Mouse (Mus musculus): ENCODE data around the gene Wdr31. TPM values are rescaled to one million over a fixed set of nuclear protein-coding genes. Genes with fewer than 3 reads are reported as not detected.

Wdr31 gene
- total and polyA plus RNA-seq, 2 experiments from 2014 or later = 2.3 to 6.7 TPM

GRCm38 (mm10) chr4:62439793-62440192 is 30.9 kb downstream of the Wdr31 start:
- no peak overlapping the region for H3K27ac ChIP-seq (ENCODE audit: low read depth)
- WGBS = 57% methylated on average over 4 of the region's 4 CpGs

GRCm38 (mm10) chr4:62437871-62438270 is 32.8 kb downstream of the Wdr31 start:
- ATAC-seq (ENCODE audit: insufficient read depth, low read depth) (no peak), DNase-seq (ENCODE audit: low spot score) (no peak)
- no peak overlapping the region for H3K4me2 ChIP-seq (ENCODE audit: low read depth, low read length)

More at GRCm38 (mm10) chr4:62439793-62440192, 30.9 kb downstream of the Wdr31 start:
- Histone ChIP-seq H3K4me3 (ENCODE audit: low read depth, low read length) (no peak overlapping the region), H3K36me3 (replicated peaks; ENCODE audit: control insufficient read depth, insufficient read depth, low read length) (no peaks in the 10 kb centered on the region), H3K4me1 (ENCODE audit: control insufficient read depth, insufficient read depth) (no peaks in the 10 kb centered on the region), H3K4me2 (ENCODE audit: low read depth, low read length) (no peak overlapping the region), H3K9ac (replicated peaks; ENCODE audit: low read depth, low read length) (no peak overlapping the region), H3K9me3 (replicated peaks; ENCODE audit: control insufficient read depth, low read length) (no peaks in the 10 kb centered on the region), H3K27me3 (ENCODE audit: control insufficient read depth, insufficient read depth, low read length) (no peaks in the 10 kb centered on the region)
- ATAC-seq (ENCODE audit: insufficient read depth, low read depth) (no peak), DNase-seq (ENCODE audit: low spot score) (no peak)
- TF ChIP-seq CTCF (IDR thresholded peaks at IDR 0.05; ENCODE audit: low read depth) = no peak
- no peak for TF ChIP-seq EP300 (IDR thresholded peaks at IDR 0.05; ENCODE audit: low read depth)

GRCm38 (mm10) chr4:62437256-62437778 is 33.4 kb downstream of the Wdr31 start:
- Histone ChIP-seq H3K27ac (ENCODE audit: low read depth) (no peak overlapping the region), H3K9ac (replicated peaks; ENCODE audit: low read depth, low read length) (no peak overlapping the region), H3K9me3 (replicated peaks; ENCODE audit: control insufficient read depth, low read length) (no peaks in the 10 kb centered on the region), H3K27me3 (ENCODE audit: control insufficient read depth, insufficient read depth, low read length) (no peaks in the 10 kb centered on the region), H3K4me3 (ENCODE audit: low read depth, low read length) (no peak overlapping the region), H3K4me2 (ENCODE audit: low read depth, low read length) (no peak overlapping the region), H3K36me3 (replicated peaks; ENCODE audit: control insufficient read depth, insufficient read depth, low read length) (no peaks in the 10 kb centered on the region), H3K4me1 (ENCODE audit: control insufficient read depth, insufficient read depth) (no peaks in the 10 kb centered on the region)
- WGBS = 73% methylated on average over 3 of the region's 3 CpGs
- TF ChIP-seq CTCF (IDR thresholded peaks at IDR 0.05; ENCODE audit: low read depth) (no peak), EP300 (IDR thresholded peaks at IDR 0.05; ENCODE audit: low read depth) (no peak)
- no peak for DNase-seq (ENCODE audit: low spot score)
- no peak for ATAC-seq (ENCODE audit: insufficient read depth, low read depth)

More at GRCm38 (mm10) chr4:62437871-62438270, 32.8 kb downstream of the Wdr31 start:
- no peak overlapping the region for H3K27ac ChIP-seq (ENCODE audit: low read depth)
- H3K9ac ChIP-seq (replicated peaks; ENCODE audit: low read depth, low read length) = no peak overlapping the region
- WGBS = 77% methylated on average over 7 of the region's 7 CpGs
- H3K36me3 ChIP-seq (replicated peaks; ENCODE audit: control insufficient read depth, insufficient read depth, low read length) = no peaks in the 10 kb centered on the region
- TF ChIP-seq EP300 (IDR thresholded peaks at IDR 0.05; ENCODE audit: low read depth) = no peak
- no peak for TF ChIP-seq CTCF (IDR thresholded peaks at IDR 0.05; ENCODE audit: low read depth)
- no peaks in the 10 kb centered on the region for H3K27me3 ChIP-seq (ENCODE audit: control insufficient read depth, insufficient read depth, low read length)
- H3K4me1 ChIP-seq (ENCODE audit: control insufficient read depth, insufficient read depth) = no peaks in the 10 kb centered on the region
- no peak overlapping the region for H3K4me3 ChIP-seq (ENCODE audit: low read depth, low read length)
- H3K9me3 ChIP-seq (replicated peaks; ENCODE audit: control insufficient read depth, low read length) = no peaks in the 10 kb centered on the region

GRCm38 (mm10) chr4:62435081-62435480 is 35.6 kb downstream of the Wdr31 start, which contains the start of gene Rnf183:
TSS of gene Rnf183 (minus strand) at chr4:62435252.
- 73% methylated on average over 6 of the region's 6 CpGs for WGBS
- no peaks in the 10 kb centered on the region for H3K9me3 ChIP-seq (replicated peaks; ENCODE audit: control insufficient read depth, low read length)

GRCm38 (mm10) chr4:62433939-62434870 is 36.5 kb downstream of the Wdr31 start:
- Histone ChIP-seq H3K27me3 (ENCODE audit: control insufficient read depth, insufficient read depth, low read length) (no peaks in the 10 kb centered on the region), H3K4me2 (ENCODE audit: low read depth, low read length) (no peak overlapping the region), H3K4me3 (ENCODE audit: low read depth, low read length) (no peak overlapping the region), H3K36me3 (replicated peaks; ENCODE audit: control insufficient read depth, insufficient read depth, low read length) (no peaks in the 10 kb centered on the region), H3K9me3 (replicated peaks; ENCODE audit: control insufficient read depth, low read length) (no peaks in the 10 kb centered on the region), H3K9ac (replicated peaks; ENCODE audit: low read depth, low read length) (no peak overlapping the region), H3K27ac (ENCODE audit: low read depth) (no peak overlapping the region), H3K4me1 (ENCODE audit: control insufficient read depth, insufficient read depth) (no peaks in the 10 kb centered on the region)
- ATAC-seq (ENCODE audit: insufficient read depth, low read depth) = no peak
- no peak for DNase-seq (ENCODE audit: low spot score)
- 65% methylated on average over 7 of the region's 7 CpGs for WGBS
- TF ChIP-seq CTCF (IDR thresholded peaks at IDR 0.05; ENCODE audit: low read depth) (no peak), EP300 (IDR thresholded peaks at IDR 0.05; ENCODE audit: low read depth) (no peak)

More at GRCm38 (mm10) chr4:62435081-62435480, 35.6 kb downstream of the Wdr31 start, which contains the start of gene Rnf183:
- Histone ChIP-seq H3K4me2 (ENCODE audit: low read depth, low read length) (no peak within 1 kb of the TSS), H3K27ac (ENCODE audit: low read depth) (no peak within 1 kb of the TSS), H3K4me1 (ENCODE audit: control insufficient read depth, insufficient read depth) (no peaks in the 10 kb centered on the region), H3K4me3 (ENCODE audit: low read depth, low read length) (no peak within 1 kb of the TSS), H3K9ac (replicated peaks; ENCODE audit: low read depth, low read length) (no peak within 1 kb of the TSS), H3K27me3 (ENCODE audit: control insufficient read depth, insufficient read depth, low read length) (no peaks in the 10 kb centered on the region), H3K36me3 (replicated peaks; ENCODE audit: control insufficient read depth, insufficient read depth, low read length) (no peaks in the 10 kb centered on the region)
- no peak for TF ChIP-seq CTCF (IDR thresholded peaks at IDR 0.05; ENCODE audit: low read depth)
- no peak for TF ChIP-seq EP300 (IDR thresholded peaks at IDR 0.05; ENCODE audit: low read depth)
- DNase-seq (ENCODE audit: low spot score) = no peak
- ATAC-seq (ENCODE audit: insufficient read depth, low read depth) = no peak
